Mouse (Mus musculus): ENCODE results near the gene Bicd2.

The Bicd2 gene

DNA sequence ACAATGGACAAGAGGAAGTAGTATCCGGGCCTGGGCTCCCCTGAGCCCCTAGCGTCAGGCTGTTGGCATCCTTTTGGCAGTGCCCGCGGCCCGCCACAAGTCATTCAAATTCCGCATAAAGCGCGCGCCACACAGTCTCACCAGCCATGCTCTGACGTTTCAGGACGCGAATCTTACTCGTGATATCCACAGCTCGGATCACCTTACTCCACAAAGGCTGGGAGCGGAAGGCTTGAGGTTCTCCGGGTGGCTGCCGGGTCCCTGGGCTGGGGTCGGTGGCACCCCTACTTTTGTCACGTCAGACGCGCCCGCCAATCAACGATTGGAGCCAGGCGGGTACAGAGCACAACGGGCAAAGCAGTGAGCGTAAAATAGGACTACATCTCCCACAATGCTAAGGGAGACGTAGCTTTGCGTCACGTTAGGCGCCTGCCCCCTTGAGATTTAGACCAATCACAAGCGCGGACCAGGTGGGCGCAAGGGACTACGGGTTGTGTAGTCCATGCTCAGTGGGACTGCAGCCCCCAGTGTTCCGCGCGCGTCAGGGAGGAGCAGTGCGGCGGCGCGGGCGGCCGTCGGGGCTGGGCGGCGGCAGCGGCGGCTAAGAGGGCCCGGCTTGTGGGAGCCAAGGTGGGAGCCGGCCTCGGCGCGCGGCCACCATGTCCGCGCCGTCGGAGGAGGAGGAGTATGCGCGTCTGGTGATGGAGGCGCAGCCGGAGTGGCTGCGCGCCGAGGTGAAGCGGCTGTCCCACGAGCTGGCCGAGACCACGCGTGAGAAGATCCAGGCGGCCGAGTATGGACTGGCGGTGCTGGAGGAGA, at the start of gene Bicd2:
Gene Bicd2 (plus strand): TSS at position 574 of the 819 bp plus-strand sequence.
- peak; percentile 90 to 96 for DNase-seq (ENCODE audit: low spot score in 2 of 2)

DNA sequence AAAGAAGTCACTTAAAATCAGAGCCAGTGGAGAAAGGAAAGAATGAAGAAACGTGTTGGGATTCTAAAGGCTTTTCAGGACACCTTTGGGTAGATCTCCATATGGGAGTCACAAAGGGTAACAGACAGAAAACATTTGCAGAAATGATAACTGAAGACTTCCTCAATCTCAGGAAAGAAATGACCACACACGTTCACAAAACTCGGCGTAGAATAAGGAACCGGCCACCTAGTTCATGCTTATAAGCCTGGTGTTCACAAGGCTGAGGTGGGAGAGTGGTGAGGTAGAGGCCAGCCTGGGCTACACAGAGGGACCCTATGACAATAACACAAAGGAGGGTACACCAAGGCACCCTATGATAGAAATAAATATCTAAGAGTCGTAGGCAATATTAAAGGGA, 49.4 kb upstream of the Bicd2 start:
- no peak for DNase-seq (ENCODE audit: low spot score in 2 of 2)

- DNase-seq (ENCODE audit: low spot score in 2 of 2), result no peak
Observed at GRCm38 (mm10) chr13:49294108-49294507, 47.3 kb upstream of the Bicd2 start.

DNA sequence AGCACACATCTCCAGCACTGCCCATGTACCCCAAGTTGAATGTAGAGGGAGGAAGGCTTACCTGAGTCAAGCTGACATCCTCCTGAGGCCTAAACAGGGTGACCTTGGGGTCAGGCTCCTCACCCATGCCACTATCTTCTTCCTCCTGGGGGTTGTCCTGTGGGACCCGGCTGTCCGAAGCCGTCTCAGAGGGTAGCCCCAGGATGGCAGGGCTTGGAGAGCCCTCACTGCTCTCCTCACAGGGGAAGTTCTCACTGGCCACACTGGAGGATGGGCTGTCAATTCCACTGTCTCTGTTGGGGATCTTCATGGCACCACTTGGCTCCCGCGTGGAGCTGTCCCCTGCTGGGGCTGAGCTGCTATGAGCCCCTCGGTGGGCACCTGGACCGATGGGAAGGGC, 45.1 kb upstream of the Bicd2 start:
- no peak for DNase-seq (ENCODE audit: low spot score in 2 of 2)

DNA sequence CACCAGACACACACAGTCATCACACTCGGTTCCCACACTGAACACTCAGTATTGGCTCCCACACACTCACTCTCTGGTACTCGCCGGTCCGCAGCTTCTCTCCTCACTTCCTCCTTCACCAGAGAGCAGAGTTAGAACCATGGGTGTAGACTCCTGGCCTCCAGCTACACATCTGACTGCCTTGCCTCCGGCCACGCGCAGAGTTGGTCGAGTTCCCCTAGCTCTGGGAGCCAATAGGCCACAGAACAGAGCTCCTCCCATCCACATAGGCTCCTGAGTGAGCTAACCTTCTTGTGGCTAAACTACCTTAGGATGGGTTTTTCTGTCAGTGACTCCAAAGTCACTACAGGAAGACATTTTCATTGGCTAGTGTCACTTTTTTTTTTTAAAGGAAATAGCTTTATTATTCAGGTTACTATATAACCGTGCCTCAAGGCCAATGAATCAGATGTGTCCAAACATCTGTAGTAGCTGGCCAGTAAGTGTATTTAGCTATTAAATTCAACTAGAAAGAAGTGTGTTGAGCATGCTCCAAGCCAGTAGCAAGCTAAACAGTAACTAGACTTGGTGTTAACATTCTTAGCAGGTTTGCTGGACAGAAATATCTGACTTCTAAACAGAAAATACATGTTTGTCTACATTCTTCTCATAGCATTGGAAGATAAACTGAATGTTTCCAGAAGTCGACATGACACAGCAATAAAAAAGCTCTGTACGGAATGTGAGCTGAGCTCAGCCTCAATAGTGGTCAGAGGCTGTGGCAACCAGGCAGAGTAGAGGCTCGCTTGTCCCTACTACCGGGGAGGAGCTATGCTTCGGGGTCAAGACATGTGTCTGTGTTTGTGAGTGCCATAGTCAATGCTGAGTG, 42.6 kb upstream of the Bicd2 start:
- no peak for DNase-seq (ENCODE audit: low spot score in 2 of 2)

- DNase-seq (ENCODE audit: low spot score in 2 of 2), result no peak
Observed at GRCm38 (mm10) chr13:49300771-49301170, 40.6 kb upstream of the Bicd2 start.

GRCm38 (mm10) chr13:49306771-49307310, 34.5 kb upstream of the Bicd2 start:
- no peak for DNase-seq (ENCODE audit: low spot score in 2 of 2)

GRCm38 (mm10) chr13:49307311-49307969, 33.9 kb upstream of the Bicd2 start:
- peak; percentile 49 to 54 for DNase-seq (ENCODE audit: low spot score in 2 of 2)

DNA sequence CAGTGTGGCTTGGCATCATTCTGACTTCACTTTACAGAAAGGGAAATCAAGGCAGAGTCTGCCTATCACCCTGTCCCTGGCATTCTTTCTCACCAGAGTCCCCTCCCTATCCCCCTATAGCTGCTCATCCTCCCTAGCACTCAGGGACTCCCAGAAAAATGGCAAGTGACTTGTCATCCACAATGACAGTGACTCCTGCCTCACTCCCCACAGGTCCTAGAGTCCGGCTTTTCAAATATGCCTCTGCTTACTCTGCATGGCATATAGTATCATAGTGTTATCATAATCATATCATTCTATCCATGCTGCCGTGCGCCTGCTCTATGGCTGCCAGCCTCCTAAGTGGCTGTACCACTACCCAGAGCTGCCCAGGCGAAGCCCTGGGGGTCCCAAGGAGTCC, 33.2 kb upstream of the Bicd2 start:
- DNase-seq (ENCODE audit: low spot score in 2 of 2), result no peak

GRCm38 (mm10) chr13:49308861-49309403, 32.5 kb upstream of the Bicd2 start:
- DNase-seq (ENCODE audit: low spot score in 2 of 2), result no peak

GRCm38 (mm10) chr13:49309501-49309900, 31.9 kb upstream of the Bicd2 start:
- no peak for DNase-seq (ENCODE audit: low spot score in 2 of 2)

DNA sequence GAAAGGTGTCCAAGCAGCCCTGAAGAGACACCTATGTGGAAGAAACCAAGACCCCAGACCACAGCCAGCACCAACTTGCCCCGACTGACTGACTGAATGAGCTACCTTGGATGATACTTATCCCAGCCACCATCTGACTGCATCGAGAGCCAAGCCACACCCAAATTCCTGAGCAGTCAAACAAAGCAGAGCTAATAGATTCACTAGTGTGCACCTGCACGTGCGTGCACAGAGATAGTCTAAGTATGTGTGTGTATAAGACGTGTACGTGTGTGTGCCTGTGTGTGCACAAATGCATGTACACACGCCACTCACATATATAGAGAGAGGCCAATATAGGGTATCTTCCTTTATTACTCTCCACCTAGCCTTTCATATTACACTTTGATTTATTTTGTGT, 29.7 kb upstream of the Bicd2 start:
- no peak for DNase-seq (ENCODE audit: low spot score in 2 of 2)

- DNase-seq (ENCODE audit: low spot score in 2 of 2), result no peak
Observed at GRCm38 (mm10) chr13:49316386-49317162, 24.8 kb upstream of the Bicd2 start.

DNA sequence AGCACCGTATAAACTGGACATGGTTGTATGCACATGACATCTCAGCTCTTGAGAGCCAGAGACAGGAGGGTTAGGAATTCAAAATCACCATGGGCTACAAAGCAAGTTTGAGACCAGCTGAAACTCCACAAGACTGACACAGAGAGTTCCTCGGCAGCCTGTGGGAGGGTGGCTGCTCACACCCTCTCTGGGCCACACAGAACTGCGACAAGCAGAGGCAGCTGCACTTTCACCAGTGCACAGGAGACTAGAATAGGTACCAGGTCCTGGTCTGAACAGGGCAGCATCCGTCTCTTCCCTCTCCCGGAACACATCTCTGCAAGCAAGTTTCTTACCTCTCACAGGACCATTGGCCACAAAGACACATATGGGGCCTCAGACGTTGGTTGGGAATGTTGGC, 23.9 kb upstream of the Bicd2 start:
- DNase-seq (ENCODE audit: low spot score in 2 of 2), result no peak

- no peak for DNase-seq (ENCODE audit: low spot score in 2 of 2)
Observed at GRCm38 (mm10) chr13:49317914-49318313, 23.5 kb upstream of the Bicd2 start.

DNA sequence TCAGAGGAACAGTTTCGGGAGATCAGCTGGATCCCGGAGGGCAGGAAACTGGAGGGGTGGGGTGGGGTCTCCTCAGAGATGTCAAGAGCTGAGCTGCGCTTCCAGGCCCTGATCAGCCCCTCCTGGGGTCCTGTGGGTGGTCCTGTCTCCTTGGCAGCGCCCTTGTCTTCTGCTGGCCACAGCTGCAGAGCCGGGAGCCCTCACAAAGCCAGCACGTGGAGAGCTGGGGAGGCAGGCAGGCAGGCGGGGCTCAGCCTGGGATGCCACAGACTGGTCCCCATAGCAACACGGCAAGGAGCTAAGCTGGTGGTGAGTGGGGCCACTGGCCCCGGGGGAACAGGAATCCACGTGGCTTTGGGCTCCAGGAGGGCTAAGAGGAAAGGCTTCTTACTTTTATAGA, 21.3 kb upstream of the Bicd2 start, which contains the start of gene Fgd3:
Gene Fgd3 (minus strand): TSS at position 272 of the 400 bp plus-strand sequence.
- DNase-seq (ENCODE audit: low spot score in 2 of 2), result no peak

- DNase-seq (ENCODE audit: low spot score in 2 of 2), result no peak
Observed at GRCm38 (mm10) chr13:49320514-49320913, 20.9 kb upstream of the Bicd2 start.

DNA sequence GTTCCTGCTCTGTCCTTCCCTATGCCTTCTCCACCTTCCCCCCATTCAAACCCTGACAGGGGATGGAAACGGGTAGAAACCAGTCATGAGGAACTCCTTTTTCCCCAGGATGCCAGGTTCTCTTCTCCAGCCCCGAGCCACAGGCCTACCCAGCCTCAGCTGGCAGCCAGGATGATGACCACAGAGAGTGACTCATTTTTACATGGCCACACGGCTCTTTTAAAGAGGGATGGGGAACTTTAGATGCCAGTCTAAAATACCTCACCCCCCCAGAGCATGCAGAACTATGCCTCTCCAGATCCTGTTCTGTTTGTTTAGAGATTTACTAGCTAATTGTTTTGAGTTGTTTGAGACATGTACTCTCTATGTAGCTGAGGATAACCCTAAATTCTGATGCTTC, 19.9 kb upstream of the Bicd2 start:
- DNase-seq (ENCODE audit: low spot score in 2 of 2), result no peak

GRCm38 (mm10) chr13:49322169-49322568, 19.2 kb upstream of the Bicd2 start:
- DNase-seq (ENCODE audit: low spot score in 2 of 2), result no peak

- no peak for DNase-seq (ENCODE audit: low spot score in 2 of 2)
Observed at GRCm38 (mm10) chr13:49322739-49323138, 18.6 kb upstream of the Bicd2 start.

GRCm38 (mm10) chr13:49324871-49325270, 16.5 kb upstream of the Bicd2 start:
- no peak for DNase-seq (ENCODE audit: low spot score in 2 of 2)

Data from urinary bladder, postnatal 36 days (tissue).